Mouse (Mus musculus): ENCODE data around the gene H2-Q2.

- no peak for TF ChIP-seq EP300 (IDR thresholded peaks at IDR 0.05; ENCODE audit: low read depth)
- TF ChIP-seq CTCF (IDR thresholded peaks at IDR 0.05; ENCODE audit: low read depth), result no peak
These were observed 12.0 kb downstream of the H2-Q2 start for GRCm38 (mm10) chr17:35354071-35354470.

All from heart, postnatal 0 days (tissue).